Mouse (Mus musculus) layer of hippocampus, postnatal 36 days (tissue): Measurements from ENCODE around the gene Ribc1. TPM values are rescaled to one million over a fixed set of nuclear protein-coding genes. Genes with fewer than 3 reads are reported as not detected.

ENCODE experiments used
- DNase-seq, 2 experiments: peaks; one replicate each; pipeline ENCODE4 v3.0.0; 2022
- total RNA-seq, 2 experiments: library from RNA; stranded (reverse); gene quantifications; 2 replicates each; pipeline ENCODE4 v1.2.3; 2021

Gene Ribc1
- total RNA-seq: under 1 TPM in 1 of 2 experiments, not detected in 1; 0.67 TPM

DNA sequence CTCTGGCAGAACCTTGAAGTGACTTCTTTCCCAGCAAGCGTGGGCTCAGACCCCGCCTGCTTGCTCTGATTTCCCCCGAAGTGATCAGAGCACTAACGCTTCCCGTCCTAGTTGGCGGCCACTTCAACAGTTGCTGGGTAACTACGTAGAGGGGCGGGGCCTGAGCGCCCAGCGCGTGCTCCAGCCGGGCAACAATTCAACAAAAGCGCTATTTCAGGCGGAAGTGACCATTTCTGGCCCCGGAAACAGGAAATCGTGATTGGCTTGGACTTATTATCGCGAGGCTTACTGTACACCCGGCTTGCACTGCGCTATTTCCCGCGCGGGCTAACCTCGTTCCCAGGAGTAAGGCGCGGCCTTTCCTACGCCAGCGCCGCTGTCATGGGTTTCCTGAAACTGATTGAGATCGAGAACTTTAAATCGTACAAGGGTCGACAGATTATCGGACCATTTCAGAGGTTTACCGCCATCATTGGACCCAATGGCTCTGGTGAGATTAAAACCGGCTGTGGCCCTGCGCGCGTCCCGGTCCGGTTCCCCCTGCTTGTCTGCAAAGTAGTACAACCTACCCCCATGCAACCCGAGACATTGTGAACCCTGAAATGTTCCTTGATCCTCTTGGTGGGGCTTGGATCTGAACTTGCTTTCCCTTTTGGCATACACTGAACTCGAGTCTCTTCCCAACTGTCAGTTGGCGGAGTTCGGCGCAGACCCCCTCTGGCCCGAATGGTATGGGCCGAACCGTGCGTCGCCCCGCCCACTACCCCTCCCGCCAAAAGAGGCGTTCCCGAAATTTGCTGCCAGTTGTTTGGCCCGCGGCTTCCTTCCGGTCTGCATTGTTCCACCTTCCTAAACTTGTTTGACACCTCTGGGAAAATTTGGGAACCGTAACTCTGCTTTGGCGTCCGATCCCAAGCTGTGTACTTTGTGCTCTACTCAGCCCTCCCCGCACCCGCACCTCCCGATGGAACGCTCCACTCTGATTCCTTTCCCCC lies at the start of gene Ribc1, which contains the start of gene Smc1a:
TSS of gene Ribc1 (minus strand) at position 145 of the 995 bp plus-strand sequence.
TSS of gene Smc1a (plus strand) at position 278 of the 995 bp plus-strand sequence.
- DNase-seq: peak; percentile 87 to 89

DNA sequence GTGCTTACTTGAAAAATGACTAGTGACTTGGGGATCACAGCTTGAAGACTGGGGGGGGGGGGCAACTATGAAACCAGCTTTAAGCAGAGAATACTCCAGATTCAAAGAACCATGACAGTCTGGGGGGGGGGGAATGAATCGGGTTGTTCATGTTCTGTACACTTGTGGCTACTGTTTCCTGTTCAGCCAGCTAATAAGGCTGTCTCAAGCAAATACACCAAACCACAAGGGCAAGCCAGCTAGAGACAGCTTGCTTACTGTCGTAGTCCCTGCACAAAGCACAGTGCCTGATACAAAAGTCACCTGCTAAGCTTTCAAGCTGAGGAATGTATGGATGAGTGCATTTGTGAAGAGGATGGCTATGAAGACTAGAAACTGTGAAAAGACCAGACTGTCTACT lies 49.6 kb upstream of the Ribc1 start:
- DNase-seq: no peak

DNA sequence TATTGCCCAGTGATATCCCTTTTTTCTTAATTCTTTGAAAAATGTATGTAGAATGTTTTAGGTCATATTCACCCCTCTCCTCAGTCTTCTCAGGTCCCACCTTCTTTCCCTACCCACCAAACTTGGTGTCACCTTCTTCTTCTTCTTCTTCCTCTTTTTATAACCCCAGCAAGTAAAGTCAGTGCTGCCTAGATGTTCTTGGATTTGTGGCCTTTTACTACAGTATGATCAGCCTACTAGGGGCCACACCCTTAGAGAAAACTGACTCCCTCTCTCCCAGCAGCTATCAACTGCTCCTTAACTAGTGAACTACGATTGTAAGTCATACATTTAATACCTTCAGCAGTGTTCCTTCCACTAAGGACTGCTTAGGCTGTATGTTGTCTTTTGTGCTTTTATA lies 38.0 kb upstream of the Ribc1 start:
- DNase-seq: no peak

DNA sequence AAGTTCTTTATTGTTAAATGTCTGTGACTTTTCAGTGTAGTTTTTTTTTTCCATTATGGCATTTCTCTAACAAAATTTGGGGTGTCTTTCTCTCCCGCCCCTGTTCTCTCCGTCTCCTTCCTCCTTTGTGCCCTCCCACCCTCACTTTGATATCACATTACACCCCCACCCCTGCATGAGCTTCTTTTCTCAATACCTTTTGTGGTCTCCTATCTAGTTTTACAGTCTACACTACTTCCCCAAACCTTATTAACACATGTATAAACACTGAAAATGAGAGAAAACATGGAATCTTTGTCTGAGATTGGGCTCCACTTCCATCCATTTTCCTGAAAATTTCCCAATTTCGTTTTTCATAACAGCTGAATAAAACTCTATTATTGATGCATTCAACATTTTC lies 36.5 kb upstream of the Ribc1 start:
- no peak for DNase-seq

DNA sequence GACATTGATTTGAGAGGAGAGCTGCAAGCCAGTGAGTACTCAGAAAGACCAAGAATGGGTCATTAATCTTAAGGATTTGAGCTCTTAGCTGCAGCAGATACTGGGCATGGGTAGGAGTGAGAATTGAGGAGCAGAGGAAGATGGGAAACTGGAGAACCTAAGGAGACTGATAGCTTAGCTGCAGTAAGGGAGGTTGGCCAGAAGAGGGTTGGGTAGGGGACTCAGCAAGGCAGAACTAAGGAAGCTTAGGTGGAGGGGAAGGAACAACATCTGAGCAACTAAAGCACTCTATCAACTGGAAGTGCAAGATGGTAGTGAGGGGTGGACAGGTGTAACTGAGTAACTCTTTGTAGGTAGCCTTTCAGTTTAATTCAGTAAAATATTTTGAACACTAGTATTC lies 31.1 kb upstream of the Ribc1 start:
- DNase-seq: no peak

DNA sequence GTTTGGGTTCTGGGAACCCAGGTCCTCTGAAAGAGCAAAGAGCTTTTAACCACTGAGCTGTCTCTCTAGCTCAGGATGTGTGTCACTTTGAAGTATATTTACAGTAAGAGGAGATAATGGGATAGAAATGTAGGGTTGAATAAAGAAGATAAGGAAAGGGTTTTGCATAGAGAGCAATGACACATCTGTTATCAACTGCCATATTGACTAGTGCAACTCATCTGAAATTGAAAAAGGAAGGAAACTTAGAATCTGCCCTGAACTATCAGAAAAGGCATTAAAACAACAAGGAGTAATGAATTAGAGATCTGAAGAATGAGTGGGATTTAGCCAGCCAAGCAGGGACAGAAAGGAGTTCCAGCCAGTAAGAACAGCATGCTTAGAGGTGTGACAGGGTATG lies 23.8 kb upstream of the Ribc1 start:
- DNase-seq: no peak

DNA sequence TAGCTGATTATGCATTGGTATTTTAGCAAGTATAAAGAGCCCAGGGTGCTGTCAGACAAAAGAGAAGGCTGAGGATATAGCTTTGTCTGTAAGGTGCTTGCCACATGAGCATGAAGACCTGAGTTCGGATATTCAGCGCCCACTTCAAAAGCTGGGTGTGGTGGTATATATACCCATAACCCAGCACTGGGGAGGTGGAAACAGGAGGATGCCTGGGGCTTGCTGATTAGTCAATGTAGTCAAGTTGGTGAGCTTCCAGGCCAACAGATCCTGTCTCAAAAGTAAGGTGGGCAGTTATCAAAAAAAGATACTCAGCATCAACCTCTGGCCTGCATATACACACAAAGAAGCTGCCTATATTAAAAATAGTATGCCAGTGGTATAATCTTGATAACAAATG lies 3.2 kb upstream of the Ribc1 start:
- no peak for DNase-seq

DNA sequence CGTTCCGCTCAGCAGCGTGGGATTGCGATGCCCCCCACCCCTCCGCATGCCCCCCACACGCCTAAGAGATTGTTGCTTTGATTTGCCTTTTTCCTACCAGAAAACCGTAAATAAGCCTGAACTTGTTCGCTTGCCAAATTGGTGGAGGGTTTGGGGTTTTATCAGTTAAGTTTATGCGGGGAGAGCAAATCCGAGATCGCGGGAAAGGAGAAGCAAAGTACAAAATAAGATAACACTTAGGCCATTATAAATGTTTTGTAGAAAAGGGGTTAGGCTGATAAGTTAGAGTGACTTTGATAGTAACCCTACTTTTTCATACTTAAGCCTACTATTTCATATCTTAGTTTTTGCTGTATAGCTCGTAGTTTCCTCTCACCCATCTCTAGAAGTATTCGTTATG lies 1.1 kb upstream of the Ribc1 start:
- DNase-seq: no peak

DNA sequence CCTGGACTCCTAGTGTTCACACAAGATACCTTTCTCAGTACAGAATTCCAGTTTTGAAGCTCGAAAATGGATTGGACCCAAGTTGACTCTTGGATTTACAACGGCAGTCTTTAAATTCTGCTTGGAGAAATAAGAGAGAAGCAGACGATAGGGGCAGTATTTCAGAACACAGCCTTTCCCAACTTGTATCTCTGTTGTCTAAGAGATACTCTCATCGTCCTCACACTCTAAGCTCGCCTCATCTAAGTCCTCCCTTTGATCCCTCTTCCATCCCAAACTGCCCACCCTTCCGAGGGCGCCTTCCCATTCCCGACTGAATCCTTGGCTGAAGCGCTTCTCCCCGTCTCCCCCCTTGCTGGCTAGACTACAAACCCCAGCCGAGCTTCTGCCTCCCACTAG lies 344 bp downstream of the Ribc1 start:
- no peak for DNase-seq

DNA sequence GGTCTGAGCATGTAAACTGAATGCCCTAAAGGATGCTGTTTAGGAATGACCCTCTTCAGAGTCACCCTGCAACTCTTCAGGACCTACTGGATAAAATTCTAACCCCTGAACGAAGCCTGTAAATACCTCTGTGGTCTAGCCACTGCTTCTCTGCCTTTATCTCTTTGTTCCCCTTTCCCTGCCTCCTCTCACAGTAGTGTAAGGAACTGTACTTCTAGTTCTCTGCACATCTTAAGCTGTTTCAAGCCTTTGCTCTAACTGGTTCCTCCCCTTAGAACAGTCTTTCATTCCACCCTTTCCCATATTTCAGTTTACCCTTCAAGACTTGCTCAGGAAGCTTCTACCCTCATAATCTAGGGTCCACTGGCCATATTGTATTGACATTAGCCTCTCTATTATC lies 8.2 kb downstream of the Ribc1 start:
- no peak for DNase-seq

DNA sequence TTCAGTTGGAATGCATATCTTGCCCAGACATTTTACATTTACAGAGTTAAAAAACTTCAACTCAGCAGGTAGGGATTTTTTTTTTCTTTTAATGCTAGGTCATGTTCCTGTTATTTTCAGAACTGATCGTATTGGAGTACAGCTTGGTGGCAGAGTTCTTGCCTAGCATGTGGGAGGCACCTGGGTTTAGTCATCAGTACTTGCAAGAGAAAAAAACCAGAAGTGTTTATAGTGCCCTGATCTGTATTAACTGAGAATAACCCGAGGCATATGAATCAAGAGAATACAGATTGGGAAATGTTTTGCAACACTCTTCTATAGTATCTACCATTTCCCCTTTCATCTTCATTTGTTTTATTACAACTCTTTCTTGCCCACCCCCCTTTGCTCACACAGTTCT lies 13.2 kb downstream of the Ribc1 start:
- no peak for DNase-seq

DNA sequence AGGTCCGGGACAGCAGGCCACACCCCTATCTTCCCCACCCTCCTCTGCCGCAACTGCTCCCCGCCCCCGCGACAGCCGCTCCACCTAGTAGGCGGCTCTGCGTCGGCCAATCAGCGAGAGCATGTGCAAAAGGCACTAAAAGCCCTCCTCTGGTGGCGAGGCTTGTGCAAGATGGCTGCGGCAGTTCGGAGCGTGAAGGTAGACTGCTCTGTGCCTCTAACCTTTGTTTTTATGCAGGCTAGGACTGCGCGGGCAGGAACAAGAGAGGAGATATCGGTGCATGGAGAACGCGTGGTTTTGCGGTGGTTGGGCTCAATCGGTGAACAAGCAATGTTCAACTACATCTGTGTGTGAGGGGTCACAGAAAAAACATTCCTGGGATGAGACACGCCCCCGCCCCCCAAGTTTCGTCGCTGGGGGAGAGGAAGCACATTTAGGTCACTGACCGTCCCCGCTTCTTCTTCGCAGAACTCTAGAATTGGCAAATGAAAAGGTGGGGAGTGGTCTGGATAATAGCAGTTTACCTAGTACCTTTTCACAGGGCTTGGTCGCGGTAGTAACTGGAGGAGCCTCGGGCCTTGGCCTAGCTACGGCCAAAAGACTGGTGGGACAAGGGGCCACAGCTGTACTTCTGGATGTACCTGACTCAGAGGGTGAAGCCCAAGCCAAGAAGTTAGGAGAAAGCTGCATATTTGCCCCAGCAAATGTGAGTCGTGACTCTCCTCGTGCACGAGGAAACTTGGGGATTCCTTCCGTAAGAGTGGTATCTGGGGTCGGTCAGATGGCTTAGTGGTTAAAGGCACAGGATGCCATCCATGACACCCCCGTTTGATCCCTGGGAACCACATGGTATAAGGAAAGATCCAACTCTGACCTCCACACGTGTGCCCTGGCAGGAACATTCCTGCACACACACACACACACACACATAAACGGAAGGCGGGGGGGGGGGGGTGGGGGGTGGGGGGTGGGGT lies 14.1 kb downstream of the Ribc1 start, which contains the start of gene Hsd17b10:
TSS of gene Hsd17b10 (plus strand) at position 109 of the 974 bp plus-strand sequence.
- DNase-seq: peak; percentile 77 to 81

DNA sequence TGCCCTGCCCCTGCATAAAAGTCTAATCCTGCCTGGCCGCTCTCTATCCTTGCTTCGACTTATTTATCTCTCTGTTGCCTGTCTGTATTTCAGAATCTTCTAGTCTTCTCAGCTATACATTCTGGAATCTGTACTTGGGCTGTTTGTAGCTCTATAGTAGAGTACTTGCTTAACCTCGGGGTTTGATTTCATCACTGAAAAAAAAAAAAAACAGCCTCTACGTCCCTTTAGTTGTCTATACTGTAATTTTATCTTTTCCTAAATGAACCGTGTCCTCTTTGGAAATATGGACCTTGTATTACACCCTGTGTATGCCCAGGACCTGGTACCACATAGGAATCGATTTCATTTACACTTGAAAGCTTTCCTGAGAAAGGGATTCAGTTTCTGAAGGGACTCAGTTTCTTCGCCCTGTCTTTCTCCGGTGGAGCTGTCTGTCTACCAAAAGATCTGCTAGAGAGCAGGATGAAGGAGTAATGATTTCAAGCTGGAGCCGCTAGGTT lies 14.9 kb downstream of the Ribc1 start:
- no peak for DNase-seq

DNA sequence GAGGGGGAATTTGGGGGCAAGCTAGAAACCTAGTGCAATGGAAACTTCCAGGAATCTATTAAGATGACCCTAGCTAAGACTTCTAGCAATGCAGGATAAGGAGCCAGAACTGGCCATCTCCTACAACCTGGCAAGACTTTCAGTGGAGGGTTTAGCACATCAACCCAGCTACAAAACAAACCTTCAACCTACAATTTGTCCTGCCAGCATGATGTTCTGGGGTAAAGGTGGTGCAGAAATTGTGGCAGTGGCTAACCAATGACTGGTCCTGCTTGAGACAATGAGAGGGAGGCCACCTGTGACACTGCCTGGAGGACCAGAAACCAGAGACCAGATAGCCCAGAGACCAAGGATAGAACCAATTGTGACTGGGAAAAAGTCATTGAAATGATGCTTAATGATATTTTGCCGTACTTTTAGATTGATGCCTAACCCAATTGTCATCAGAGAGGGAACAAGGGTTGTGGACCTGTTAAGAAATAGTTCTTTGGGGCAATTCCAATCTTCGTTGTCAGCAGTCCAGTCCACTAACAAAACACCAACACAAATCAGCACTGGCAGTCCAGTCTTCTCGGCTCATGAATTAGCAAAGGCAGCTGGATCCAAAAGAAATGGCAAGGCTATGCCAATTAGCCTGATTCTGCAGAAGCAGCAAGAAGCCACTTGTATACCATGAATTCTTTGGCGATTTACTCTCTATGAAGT lies 16.9 kb downstream of the Ribc1 start:
- no peak for DNase-seq

Other genes starting within 250 kb of the Ribc1 start
- 100 to 1,000 TPM; 267 to 276 TPM for gene Huwe1, start 215.5 kb downstream of the Ribc1 start, total RNA-seq
- gene Hsd17b10, start 14.4 kb downstream of the Ribc1 start, total RNA-seq: 10 to 100 TPM; 48.0 to 49.4 TPM
- 10 to 100 TPM; 49.0 to 54.6 TPM for gene Smc1a, start 133 bp upstream of the Ribc1 start, total RNA-seq
- gene Iqsec2, start 128.0 kb upstream of the Ribc1 start, total RNA-seq: 100 to 1,000 TPM; 157 to 165 TPM
- 10 to 100 TPM; 54.2 to 62.3 TPM for gene Kdm5c, start 216.7 kb upstream of the Ribc1 start, total RNA-seq